Mouse (Mus musculus) neutrophil, adult 83 days (primary cell): ENCODE data around the gene Ccdc175. TPM values are rescaled to one million over a fixed set of nuclear protein-coding genes. Genes with fewer than 3 reads are reported as not detected.

Source experiments
- total RNA-seq, 2 experiments: library from RNA; stranded (reverse); gene quantifications; one replicate each; pipeline ENCODE4 v1.2.4; 2023

The Ccdc175 gene
- not detected for total RNA-seq

DNA sequence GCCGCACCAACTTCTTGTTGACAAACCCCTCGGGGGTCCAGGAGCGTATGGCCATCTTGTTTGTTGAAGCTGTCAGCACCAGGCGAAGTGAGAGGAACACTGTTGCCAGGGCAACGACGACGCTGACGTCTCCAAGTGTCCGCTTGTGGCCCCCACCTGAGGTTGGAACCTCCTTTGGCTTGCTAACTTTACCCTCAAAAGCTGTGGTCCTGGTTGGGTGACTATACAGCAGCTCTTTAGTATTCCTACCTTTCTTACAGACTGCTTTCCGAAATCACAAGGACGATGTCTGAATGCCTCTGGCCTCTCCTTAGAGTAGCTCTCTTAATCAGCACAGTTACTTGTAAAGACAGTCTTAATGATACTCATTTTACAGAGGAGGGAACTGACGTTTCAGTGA lies at the start of gene Ccdc175:
Gene Ccdc175 (minus strand): TSS at position 101 of the 400 bp plus-strand sequence.

DNA sequence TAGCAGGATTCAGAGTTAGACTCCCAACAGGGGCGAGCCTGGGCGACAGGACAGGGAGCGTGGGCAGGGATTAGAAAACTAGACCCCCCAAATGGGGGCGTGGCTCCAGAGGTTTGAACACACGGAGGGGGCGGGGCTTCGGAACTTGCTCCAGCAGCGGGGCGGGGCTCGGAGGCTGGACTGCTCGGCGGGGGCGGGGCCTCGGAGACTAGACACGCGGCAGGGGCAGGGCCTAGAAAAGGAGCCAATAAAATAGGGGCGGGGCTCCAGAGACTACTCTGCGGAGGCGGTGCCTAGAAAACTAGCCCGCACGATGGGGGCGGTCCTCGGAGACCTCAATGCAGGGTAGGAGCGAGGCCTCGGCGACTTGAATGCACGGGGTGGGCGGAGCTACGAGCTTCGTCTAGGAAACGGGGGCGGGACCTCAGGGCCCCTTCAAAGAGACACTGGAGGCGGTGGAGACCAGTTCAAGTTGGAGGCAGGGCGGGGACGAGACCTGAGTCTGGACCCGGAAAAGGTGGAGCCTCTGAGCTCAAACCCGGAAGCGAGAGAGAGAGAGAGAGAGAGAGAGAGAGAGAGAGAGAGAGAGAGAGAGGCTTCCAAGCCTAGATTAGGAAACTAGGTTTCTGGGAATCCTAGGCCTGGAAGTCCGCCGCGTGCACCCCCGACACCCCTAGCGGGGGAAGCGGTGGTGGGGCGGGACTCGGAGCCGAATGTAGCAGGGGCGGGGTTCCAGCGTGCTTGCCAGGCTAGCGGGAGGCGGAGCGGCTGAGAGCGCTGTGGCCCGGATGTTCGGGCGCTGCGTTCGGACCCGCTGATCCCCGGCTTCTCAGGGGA lies 99.3 kb downstream of the Ccdc175 start, which contains the start of the genes L3hypdh and Jkamp:
Gene L3hypdh (minus strand): TSS at position 111 of the 837 bp plus-strand sequence.
Gene Jkamp (plus strand): TSS at position 261 of the 837 bp plus-strand sequence.

DNA sequence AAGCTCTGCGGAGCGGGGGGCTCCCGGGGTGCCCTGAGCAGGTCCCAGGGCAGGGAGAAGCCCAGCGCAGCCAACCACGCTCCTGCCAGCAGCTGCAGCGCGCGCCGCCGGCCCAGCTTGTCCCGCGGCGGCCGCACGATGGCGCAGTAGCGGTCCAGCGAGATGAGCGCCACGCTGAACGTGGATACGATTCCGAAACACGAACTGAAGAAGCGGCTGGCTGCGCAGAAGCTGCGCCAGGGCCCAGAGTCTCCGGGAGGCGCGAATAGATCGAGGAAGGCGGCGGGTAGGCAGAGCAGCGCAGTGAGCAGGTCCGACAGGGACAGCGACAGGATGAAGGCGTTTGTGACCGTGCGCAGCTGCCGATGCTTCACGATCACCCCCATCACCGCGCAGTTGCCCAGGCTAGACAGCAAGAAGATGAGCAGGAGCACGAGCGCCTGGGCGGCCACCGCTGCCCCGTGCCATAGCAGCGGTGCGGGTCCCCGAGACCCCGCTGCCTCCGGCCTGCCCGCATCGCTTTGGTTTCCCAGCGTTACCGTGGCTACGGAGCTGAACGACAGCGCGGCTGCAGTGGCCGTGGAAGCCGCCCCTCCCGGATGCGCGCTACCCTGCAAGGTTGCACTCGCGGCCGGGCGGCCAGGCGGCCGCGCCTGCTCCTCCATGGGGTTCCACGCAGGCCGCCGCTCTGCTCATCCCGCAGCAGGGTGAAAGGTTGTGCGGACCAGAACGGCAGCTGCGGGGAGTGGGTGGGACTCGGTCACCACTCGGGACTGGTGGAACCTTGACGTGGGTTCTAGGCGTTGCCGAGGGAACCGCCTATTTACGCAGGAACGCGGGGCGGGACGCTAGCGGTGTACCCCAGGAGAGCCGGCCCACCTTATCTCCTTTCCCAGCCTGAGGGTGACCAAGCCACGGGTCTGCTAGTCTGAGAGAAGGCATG lies 114.2 kb downstream of the Ccdc175 start, which contains the start of gene Gpr135:
Gene Gpr135 (minus strand): TSS at position 799 of the 943 bp plus-strand sequence.

Other genes starting within 250 kb of the Ccdc175 start
- gene Gpr135, start 113.9 kb downstream of the Ccdc175 start, total RNA-seq = under 1 TPM in 1 of 2 experiments, not detected in 1; 0.11 TPM
- gene L3hypdh, start 99.6 kb downstream of the Ccdc175 start, total RNA-seq = under 1 TPM; 0.24 to 0.26 TPM
- 10 to 100 TPM; 12.8 to 15.9 TPM for gene Jkamp, start 99.4 kb downstream of the Ccdc175 start, total RNA-seq
- gene Rtn1, start 224.0 kb upstream of the Ccdc175 start, total RNA-seq = under 1 TPM; 0.48 to 0.66 TPM